Mouse (Mus musculus) lung, adult 2 months (tissue): ENCODE data around the gene Syt16.

Experiments
- CTCF ChIP-seq: fragments of 200-500 bp; IDR thresholded peaks from 2 replicates; pipeline ENCODE4 v1.5.1; 2011; ENCODE audit warnings: mild to moderate bottlenecking, low read length, control low read depth; ENCODE audit not compliant: insufficient read depth
- POLR2A ChIP-seq: fragments of 200-500 bp; IDR thresholded peaks from 2 replicates; pipeline ENCODE4 v1.6.1; 2011; ENCODE audit warnings: low read depth, mild to moderate bottlenecking, control low read depth, low read length, borderline replicate concordance; ENCODE audit errors: extremely low read depth

DNA sequence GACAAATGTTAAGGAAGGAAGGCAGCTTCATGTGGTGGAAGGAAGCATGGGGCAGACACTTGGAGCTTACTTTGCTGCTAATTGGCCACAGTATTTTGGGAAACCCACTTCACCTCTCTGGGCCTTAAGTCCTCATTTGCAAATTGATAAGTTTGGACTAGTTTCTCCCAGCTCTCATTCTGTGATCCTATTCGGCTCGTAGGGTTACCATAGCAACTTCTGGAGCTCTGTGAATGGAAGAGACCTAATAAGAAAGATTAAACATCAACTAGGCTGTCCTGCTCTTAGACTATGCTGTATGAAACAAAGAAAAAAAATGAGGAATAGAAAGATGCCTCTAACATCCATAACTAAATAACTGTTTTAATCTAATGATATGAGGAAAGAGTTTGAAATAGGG, 134.3 kb downstream of the Syt16 start:
- TF ChIP-seq CTCF (no peak), POLR2A (no peak)
